Mouse (Mus musculus) layer of hippocampus, postnatal 25 days (tissue): Measurements from ENCODE around the gene Rcsd1. TPM values are rescaled to one million over a fixed set of nuclear protein-coding genes. Genes with fewer than 3 reads are reported as not detected.
"Not testable (repeated sequence)": the region's sequence is repeated elsewhere in the genome, so short reads cannot be mapped to it uniquely, and the experiment has no call there.

ENCODE experiments used
- DNase-seq, 2 experiments: peaks; one replicate each; pipeline ENCODE4 v3.0.0; 2022; ENCODE audit warnings: mixed read lengths in 2 of 2, low spot score in 1 of 2; ENCODE audit errors: extremely low spot score in 1 of 2
- total RNA-seq, 2 experiments: library from RNA; stranded (reverse); gene quantifications; 2 replicates each; pipeline ENCODE4 v1.2.3; 2021

Gene Rcsd1
- total RNA-seq, 2 experiments from 2014 or later = 4.3 to 4.8 TPM

DNA sequence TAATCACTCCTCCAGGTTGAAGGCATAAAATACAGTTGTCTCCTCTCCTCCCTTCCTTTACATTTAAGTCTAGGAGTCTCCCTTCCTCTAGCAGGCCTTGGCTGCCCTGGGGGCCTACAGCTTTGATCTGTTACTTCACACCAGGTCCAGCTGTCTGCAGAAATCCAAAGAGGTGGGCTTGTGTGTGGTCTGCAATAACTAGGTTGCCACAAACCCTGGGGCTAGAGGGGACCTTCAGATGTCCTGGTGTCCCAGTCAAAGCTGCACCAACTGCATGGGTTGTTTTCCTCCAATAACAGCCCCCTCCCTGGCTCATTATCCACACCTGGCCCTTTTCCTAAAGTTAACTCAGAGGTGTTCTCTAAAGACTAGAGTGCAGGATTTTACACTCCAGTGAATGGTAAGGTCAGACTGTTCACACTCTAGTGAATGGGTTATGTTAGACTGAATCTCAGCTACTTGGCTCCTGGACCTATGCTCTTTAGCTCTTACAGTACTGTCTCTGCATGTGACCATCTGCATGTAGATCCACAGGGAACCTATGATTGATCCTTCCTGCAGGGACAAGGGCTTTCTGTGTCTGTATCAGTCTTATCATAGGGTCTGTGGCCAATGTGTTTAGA lies 14.1 kb downstream of the Rcsd1 start:
- no peak for DNase-seq

DNA sequence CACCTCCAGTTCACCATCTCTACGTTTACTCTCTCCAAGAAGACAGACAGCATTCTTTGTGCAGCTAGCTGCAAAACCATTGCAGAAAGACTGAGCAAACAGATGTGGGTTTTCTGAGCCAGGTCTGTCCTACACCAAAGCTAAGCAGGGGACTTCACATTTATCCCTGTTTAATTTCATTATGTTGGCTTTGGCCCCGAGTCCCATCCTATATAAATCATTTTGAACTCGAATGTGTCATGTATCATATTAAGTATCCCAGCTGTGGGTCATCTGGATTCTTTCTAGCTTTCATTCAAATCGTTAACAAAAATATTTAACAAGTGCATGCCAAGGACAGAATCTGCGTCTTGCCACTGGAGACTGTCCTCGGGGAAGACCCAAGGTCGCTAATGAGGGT lies 15.7 kb downstream of the Rcsd1 start:
- no peak for DNase-seq

DNA sequence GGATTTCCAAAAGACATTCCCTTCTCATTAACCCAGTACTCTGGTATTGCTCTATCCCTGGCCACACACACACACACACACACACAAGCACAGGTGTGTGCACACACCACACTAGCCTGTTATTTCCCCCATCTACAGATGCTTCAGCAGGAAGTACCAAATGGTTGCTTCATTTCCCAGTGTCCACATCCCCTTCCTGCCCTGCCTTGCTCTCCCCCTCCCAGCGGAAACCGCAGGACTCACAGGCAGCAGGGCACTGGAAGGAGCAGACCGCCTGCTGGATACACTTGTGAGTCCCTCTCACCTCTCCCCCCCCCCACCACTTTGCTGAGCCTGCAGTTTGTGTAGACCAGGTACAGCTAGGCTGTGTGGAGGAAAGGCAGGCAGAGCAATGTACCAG lies 18.0 kb downstream of the Rcsd1 start:
- no peak for DNase-seq

DNA sequence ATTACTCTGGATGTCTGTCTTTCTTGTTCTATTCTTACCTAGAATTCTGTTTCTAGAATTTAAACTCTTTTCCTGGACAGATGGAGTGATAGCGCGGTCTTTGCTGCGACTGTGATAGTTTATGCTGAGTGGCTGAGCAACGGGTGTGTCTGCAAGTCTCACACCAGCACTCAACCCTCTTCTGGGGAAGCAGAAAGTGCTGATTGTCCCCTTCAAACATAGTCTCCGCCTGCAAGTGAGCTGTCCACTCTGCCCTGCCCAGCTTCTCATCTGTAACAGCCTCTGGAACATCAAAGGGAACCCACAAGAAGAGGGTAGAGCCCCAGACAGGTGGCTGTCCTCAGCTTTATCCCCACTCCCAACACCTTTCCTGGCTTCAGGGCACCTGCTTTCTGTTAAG lies 19.7 kb downstream of the Rcsd1 start:
- DNase-seq = no peak

DNA sequence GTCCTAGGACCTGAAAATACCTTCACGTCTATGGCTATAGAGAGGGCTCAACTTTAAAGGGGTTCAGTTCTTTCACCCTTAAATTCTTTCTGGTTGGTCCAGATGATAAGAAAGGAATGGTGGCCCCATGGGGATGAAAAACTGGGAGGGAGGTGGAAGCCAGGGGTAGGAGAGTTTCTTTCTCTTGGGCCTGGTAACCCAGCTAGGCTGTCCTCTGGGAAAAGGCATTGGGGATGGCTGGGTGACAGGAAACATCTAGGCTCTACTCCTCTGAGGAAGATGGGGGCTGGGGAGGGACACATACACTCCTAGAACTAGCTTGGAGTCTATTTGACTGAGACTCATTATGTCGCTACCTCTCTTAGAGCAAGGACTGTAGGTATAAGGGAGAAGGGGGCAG lies 21.7 kb downstream of the Rcsd1 start:
- DNase-seq = no peak

DNA sequence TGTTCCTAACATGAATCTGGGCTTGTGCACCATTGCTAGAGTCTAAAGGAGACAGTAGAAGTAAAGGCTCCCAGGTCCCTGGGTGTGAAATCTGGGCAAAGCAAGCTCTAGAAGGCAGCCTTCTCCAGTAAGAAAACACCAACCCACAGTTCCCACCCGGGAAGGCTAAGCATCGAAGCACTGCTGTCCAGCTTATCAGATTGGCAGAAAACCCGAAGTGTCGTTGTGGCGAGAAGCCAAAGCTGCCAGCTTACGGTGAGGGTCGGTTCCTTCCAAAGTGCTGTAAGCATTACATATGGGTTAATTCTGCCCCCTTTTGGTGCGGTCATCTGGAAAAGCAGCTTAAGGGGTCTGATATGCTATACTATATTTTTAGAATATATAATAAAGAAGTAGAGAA lies 22.6 kb downstream of the Rcsd1 start:
- no peak for DNase-seq

DNA sequence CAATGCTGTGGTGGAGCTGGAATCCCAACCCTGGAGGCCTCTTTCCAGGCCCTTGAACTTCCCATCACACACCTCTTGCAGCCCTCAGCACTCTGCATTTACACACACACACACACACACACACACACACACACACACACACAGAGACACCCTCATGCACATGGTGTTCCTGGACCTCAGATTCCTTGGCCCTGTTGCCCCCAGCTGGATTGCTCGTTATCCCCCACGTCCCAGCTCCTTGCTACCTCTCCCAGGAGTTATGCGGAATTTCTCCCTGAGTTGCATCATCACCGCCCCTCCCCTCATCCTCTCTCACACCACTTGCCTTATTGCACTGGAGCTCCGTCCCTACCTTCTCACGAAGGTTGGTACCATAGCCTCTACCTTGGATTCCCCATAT lies 23.2 kb downstream of the Rcsd1 start:
- no peak for DNase-seq

DNA sequence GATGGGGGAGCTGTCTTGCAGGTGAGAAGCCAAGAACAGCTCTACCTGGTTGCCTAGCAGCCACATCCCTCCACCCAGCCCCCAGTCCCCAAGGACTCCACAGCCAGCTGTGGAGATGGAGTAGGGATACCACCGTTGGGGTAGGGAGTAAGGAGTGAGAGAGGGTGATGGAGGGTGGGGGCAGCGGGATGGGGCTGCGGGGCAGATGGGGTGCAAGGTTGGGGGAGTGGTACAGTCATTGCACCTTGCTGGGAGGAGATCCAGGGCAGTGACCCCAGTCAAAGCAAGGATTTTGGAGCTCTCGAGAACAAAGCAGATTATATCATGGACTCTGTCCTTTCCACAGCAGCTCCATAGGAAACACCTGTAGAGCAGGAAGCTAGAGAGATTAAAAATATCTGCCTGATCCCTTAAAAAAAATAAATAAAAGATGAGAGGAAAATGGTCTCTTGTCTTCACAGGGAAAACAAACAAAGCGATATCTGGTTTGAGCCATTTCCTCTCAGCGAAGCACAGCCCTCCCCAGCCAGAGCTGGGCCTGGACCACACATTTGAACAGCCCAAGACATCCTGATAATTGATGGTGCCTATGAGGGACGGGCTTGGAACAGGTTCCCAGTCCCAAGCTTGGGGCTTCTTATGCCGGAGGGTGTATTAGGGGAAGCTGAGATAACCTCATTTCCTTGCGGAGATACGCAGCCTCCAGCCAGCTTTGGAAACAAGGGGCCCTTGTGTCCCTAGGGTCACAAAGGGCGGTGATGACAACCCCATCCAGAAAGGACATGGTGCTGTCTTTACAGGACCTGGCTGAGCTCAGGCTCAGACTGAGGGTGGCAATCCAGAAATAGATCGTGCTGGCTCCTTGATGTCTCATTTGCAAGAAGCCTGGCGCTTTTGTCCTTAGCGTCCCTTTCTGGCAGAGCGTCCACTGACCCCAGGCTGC lies 25.0 kb downstream of the Rcsd1 start:
- DNase-seq = no peak

DNA sequence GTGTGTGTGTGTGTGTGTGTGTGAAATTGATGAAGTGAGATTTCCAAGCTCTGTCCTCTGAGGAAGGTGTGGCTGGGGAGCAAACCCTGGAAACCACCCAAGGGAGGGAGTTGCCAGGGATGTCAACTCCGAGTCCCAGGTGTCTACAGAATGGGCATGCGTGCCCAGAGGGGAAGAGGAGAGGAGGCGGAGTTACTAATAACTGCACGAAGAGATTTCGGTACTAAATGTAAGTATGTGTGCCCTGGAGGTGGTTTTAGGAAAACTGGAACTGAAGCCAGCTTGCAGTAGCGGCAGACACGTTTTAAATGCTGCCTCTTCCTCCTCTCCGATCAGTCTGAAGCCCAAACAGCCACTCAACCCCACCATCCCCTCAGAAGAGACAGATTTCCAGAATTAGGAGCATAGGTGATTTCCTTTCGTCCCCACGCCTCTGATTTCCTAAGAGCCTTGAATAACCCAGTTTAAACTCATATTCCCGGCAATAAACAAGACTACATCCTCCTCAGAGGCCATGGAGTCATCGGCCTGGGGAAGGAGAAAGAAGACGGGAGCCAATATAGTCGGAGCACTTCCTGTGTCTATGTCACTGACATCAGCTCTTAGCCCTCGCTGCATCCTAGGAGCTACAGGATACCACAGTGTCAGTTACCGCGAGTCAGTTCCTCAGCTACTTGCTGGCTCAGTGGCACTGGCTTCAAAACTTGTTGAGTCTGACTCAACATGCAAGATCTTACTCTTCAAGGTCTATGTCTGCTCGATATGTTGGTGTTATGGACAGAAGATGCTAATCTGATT lies 27.3 kb downstream of the Rcsd1 start:
- DNase-seq = no peak

DNA sequence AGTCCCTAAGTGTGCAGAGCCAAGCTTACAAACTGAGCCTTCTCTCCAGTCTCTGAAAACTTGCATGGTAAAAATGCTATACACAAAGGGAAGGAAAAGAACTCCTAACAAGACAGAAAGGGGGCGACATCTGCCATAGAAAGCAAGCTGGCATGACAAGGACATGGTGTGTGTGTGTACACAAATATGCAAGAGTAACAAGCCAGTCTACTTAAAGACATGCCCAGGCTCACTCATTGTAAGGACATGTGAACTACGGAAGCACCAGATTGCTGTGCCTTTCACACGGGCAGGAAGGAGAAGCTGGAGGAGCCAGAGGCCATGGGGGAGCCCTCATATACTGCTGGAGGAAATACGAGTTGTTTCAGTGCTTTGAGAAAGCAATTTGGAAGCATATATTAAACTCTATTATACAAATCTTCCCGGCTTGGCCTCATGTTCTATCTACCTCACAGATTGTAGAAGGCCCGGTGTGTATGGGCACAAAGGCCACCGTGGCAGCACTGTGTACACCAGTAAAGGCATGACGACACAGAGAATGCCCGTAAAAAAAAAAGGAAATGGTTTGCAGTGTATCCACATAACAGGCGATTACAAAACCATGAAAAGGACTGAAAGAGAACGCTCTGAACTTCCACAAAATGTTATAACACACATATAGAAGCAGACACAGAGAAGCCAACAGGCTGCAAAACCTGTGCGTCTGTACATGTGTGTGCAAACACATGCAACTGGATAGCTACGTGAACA lies 28.3 kb downstream of the Rcsd1 start:
- no peak for DNase-seq

DNA sequence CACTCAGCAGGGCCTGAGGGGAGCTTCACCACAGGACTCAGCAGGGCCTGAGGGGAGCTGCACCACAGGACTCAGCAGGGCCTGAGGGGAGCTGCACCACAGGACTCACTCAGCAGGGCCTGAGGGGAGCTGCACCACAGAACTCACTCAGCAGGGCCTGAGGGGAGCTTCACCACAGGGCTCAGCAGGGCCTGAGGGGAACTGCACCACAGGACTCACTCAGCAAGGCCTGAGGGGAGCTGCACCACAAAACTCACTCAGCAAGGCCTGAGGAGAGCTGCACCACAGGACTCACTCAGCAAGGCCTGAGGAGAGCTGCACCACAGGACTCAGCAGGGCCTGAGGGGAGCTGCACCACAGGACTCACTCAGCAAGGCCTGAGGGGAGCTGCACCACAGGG lies 29.5 kb downstream of the Rcsd1 start:
- not testable (repeated sequence) for DNase-seq

DNA sequence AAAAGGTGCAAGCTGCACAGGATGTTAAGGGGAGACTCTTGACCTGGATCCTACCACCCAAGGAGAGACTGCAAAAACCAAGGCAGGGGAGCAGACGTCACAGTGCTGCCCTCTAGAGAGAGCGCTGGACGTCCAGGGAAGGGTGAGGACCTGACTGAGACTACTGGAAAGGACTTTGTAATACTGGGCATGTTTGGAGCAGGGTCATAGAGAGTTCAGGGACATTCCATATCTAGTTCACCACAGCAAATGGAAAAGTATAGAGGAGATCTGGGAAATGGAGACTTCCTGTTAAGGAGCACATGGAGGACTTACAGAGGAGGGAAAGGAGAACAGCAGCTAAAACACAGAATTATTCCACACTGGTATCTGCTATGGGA lies 29.9 kb downstream of the Rcsd1 start:
- no peak for DNase-seq

DNA sequence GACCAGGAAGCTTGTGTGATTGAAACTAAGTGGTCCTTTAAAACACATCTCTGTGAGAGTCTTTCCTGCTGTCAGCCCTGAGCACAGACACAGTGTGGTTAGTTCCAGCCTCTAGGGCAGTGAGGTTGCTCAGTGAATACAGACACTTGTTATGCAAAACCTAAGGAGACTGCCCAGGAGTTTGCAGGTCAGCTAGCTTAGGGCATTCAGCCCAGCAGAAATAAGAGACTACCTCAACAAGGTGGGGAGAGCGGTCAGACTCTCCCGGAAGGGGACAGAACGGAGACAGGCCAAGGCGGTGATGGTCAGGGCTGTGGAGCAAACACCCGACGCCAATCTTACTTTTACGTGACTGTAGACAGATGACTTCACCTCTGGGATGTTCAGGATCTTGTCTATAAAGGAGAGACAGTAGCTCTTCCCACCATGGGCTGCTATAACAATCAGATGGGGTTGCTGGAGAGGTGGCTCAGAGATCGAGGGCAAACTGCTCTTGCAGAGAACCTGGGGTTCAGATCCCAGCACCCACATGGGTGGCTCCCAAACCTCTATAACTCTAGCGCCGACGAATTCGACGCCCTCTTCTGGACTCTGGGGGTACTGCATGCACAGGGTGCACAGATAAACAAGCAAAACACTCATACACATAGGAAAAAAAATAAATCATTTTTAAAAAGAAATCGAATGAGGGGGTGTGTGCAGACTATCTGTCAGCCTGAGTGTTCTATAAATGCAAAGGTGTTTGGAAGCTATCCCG lies 30.5 kb downstream of the Rcsd1 start:
- no peak for DNase-seq

DNA sequence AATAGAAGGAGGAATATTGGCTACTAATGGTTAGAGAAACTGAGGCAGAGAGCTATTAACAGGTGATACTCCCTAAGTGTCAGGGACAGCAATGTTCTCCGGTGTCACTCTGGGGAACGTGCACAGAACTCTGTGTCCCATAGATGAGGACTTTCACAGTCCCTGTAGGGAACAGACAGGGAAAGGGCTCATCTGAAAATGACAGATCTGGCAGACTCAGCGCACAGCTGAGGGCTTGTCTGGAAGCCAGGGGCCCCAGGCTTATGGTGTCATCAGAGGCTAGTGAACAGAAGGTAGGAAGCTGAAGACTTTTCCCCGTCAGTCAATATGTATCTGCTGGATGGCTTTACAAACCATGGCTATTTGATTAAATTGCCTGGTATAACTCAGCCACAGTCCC lies 32.0 kb downstream of the Rcsd1 start:
- no peak for DNase-seq

DNA sequence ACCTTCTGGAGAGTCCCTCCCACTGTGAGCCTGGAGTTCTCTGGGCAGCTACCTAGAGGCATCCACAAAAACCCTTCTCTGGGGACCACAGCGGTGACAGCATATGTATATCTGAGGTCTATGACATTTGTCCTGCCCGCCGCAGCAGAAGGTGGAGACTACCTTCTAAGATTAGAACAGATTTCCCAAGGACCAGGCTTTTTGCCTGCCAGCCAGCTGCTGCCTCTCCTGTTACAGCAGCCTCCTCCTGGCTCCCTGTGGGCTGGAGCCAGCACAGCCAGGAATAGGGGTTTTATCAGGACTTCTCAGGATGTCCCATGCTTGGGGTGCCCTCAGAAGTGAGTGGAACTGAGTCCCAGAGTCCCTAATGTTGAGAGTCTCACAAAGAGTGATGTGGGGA lies 32.6 kb downstream of the Rcsd1 start:
- no peak for DNase-seq

DNA sequence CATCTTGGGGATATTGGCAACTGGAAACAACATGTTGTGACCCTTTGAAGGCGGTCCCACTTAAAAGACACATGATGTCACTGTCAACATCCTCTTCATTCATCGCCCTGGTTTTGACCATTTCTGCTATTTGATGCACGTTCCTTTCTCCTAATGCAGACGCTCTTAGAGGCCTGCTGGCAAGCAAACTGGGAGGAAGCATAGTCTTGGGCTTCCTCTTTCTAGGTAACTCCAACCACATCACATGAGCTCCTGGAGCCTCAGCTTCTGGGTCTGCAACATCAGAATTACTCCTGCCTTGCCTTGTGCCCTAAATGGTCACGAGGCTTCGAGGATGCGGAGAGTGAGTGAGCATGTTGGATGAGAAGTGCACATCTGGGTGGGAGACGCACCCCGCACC lies 34.4 kb downstream of the Rcsd1 start:
- no peak for DNase-seq

DNA sequence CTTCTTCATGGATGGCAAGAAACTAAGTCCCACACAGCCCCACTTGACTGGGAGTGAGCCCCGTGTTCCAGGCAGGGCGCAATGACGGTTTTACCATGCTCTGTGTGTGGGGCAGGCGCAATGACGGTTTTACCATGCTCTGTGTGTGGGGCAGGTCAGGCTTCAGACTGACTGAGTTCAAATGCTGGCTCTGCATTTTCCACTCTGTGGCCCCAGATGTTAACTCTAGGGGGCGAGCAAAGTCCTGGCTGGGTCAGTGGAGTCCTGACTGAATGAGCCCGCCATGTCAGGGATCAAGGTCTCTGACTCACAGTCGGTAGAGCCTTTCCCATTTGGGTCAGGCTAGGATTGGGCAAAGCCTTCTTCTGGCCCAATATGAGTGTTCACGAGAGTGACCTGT lies 37.2 kb downstream of the Rcsd1 start:
- DNase-seq = no peak

DNA sequence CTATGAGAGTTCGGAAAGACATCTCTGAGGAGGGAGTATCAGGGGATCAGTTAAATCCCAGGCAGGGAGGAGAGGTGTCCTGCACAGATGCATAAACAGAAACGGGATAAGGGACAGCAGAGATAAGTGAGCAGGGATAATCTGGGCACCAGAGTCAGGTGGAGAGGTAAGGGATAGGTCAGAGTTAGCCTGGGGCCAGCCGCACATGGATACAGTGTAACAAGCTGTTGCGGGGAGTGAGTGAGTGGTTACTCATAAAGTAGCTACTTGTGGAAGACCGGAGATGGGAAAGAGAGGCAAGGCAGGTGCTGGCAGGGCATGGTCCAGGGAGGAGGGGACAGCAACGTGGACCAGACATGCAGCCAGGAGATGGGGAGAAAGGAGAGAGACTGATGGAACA lies 39.5 kb downstream of the Rcsd1 start:
- DNase-seq = no peak

DNA sequence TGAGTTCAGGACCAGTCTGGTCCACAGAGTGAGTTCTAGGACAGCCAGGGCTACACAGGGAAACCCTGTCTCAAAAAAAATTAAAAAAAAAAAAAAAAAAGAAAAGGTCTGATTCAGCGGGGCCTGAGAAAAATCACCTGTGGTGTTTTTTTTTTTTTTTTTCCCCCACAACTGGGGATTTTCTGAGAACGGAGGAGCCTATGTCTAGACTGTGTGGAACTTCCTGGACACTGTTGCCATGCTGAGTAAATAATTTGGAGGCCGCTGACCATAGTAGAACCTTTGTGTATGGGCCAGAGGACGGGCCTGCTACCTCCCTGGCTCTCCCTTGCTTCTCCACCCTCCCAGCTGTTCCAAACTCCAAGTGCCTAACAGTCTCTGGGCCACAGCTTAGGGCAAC lies 40.7 kb downstream of the Rcsd1 start:
- DNase-seq = no peak

DNA sequence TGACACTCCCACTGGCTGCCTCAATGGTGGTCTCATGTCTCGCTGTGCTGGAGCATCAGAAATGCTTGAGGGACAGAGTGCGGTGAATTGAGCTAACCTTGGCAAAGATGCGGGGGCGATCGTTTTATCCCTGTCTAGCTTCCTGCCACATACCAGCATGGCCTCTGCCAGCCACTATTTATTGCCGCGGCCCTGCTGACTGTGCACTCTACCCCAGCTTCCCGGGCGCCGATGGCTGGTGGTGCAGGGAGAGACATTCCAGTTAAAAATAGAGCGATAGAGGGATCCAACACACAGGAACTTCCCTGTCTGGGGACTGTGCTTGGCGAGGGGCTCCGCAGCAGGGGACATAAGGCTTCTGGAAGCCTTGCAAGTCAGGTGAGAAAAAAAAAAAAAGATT lies 42.2 kb downstream of the Rcsd1 start:
- DNase-seq = no peak
